Mouse (Mus musculus): ENCODE results near the gene Iqce.

Iqce gene

DNA sequence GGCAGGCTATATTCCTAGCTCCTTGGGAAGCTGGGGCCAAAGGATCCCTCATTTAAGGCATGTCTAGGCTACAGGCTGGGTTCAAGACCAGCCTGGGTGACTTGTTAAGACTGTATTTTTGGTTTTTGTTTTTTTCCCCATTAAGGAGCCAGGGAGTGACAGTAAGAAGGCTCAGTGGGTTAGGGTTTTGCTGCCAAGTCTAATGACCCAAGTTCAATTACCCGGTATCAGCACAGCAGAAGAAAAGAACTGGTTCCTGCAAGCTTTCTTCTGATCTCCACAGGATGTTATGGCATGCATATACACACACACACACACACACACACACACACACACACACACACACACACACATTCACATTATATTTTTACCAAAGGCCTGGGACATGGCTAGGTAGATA lies 41.8 kb downstream of the Iqce start:
- DNase-seq: no peak

DNA sequence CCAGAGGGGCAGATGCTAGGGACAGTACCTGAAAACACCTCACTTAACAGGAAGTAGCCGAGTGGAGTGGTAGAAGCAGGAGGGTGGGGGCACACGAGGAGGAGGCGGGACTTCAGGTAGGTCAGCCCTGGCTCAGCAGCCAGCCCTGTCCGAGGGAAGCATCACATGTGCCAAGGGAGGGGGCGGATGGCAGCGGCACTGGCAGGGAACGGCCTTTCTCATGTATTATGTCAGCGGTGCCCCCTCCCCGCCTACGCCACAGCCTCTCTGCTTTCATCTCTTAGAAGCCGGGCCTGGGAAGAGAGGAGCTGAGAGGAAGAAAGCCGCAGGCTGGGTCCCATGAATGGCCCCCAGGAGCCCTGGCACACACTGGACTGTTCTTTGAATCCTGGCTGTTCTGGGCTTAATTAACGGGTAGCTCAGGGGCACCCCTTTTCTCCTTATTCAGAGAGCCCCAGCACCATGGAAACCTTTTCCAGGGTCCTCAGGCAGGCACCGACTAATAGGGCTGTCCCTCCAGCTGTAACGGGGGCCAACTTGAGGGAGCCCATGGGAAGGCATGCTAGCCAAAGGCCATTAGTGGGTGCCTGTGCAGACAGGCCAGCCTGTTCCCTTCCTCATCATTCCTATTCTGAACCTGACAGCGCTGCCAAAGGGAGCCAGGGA lies 42.4 kb downstream of the Iqce start:
- peak; percentile 72 for DNase-seq

DNA sequence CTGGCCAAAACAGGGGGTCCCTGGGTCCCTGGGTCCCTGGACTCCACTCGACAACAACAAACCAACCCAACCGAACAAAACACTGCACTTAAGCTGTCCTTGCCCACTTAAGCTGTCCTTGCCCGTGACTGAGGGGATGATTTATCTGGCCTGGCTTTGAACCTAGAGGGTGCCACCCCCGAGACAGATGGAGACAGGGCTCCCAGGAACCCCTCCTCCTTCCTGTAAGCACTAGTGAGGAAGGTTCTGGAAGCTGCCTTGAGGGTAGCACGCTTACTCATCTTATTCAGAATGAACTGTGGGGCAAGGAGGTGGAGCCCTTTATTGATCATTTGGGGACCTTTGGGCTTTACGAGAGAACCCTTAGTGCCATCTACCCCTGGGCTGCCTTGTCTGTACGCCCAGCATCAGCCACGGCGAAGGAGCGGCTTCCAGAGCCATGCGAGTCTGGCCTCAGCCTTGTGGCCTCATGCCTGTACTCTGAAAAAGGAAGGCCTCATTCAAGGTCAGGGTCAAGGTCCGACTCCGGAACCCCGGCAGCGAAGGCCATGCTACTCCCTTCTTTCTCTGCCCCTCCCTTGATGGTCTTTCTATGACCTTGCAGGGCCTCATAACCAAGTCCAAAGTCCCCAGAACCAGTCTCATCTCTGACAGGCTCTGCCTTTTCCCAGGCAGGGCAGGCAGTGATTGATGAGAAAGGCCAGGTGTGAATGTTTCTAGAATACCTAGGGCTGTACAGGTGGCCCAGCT lies 47.9 kb downstream of the Iqce start:
- no peak for DNase-seq

DNA sequence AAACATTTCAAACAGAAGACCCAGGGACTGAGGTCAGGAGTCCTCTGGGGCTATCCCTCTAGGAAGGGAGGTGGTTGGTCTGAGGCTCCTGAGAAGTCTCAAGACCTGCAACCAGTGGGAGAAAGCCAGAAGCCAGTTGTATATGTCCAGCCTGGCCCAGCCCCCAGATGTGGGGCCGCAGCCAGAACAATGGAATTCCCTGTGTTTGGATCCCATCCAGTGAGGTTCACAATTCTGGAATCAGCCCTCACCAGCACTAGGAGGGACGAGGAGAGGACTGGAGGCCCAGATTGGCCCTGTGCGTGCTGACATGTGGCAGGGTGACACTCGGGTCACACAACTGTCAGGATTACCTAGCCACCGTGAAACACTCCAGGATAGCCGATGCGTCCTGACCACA lies 49.6 kb downstream of the Iqce start:
- DNase-seq: no peak

DNA sequence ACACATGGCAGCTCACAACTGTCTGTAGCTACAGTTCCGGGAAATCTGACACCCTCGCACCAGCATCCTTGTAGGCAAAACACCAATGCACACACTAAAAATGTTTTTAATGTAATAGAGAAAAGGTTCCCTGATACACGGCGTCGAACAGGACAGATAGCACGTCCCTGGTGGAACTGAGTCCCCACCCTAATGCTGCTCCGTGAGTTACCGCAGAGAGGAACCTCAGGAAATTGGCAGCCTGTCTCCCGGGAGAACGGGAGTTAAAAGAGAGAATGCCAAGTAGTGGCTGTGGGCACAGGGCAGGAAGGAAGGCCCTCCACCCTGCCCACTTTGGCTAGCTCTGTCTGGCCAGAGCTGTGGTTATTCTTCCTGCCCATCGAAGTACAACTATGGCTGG lies 50.9 kb downstream of the Iqce start:
- no peak for DNase-seq

DNA sequence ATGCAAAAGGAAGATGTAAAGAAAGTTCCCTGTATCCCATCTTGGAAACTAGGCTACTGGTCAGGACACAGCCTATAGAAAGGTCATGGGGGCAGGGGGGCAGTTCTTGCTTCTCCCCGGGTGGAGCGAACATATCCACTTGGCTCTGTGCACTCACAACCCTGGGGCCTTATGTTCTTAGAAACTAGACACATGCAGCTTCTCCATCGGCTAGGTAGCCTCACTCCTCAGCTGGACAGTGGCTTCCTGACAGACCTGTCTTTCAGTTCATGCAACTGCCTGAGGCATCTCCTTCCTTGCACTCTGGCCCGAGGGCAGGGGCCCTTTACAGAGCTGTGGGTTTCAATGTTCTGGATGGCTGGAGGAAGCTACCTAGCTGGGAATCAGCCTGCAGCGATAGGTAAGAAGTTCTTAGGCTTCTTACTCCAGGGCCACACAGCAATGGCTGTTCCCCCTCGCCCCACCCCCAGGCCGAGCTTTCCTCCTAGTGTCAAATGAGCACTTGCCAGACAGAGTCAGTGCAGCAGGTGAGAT lies 52.2 kb downstream of the Iqce start:
- DNase-seq: no peak

DNA sequence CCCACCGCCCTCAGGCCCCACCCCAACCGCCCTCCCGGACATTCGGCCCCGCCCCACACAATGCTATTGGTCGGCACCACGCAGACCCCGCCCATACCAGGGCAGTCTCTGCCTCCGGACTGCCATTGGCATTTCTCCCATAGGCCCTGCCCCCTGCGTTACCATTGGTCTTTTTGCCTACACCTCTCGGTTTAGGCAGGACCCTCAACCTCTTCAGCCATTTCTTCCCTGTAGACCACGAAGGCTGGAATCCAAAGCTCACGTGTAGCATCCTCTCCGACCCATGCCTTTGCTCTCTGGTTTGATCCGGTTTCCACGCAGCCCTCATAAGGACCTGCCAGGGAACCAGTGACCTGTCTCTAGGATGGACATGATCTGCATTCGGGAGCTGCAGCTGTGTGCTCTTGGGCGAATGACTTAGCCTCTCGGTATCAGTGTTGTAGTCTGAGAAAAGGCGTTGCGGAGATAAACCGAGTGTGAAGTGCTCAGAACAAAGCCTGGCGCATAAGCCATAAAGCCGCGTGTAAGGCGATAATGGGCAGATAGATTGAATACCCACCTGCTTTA lies 53.0 kb downstream of the Iqce start:
- peak; percentile 98 for DNase-seq

DNA sequence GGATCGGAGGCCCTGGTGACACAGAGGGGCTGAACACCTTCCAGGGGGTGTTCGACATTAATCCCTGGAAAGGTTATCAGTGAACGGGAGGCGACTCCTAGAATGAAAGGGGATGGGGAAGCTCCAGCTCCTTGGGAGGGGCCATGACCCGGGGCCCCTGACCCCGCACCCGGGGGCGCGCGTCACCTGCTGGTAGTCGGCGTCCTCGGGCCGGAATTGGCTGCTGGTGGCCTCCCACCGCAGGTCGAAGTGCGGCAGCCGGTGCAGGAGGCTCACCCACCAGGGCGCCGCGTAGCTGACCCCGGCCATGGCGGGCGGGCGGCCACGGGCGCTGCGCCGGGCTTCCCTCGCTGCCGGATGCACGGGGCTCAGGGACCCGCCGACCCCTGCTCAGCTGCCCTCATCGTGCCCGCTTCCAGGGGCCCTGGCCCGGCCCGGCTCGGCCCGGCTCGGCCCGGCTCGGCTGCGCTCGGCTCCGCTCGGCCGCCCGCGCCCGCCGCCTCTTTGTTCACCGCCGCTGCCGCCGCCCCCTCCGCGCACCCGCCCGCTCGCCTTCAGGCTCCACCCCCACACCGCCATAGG lies 53.6 kb downstream of the Iqce start, which contains the start of gene Ttyh3:
Ttyh3 (minus strand) TSS at position 513 of the 582 bp plus-strand sequence.
- DNase-seq: peak; percentile 48

DNA sequence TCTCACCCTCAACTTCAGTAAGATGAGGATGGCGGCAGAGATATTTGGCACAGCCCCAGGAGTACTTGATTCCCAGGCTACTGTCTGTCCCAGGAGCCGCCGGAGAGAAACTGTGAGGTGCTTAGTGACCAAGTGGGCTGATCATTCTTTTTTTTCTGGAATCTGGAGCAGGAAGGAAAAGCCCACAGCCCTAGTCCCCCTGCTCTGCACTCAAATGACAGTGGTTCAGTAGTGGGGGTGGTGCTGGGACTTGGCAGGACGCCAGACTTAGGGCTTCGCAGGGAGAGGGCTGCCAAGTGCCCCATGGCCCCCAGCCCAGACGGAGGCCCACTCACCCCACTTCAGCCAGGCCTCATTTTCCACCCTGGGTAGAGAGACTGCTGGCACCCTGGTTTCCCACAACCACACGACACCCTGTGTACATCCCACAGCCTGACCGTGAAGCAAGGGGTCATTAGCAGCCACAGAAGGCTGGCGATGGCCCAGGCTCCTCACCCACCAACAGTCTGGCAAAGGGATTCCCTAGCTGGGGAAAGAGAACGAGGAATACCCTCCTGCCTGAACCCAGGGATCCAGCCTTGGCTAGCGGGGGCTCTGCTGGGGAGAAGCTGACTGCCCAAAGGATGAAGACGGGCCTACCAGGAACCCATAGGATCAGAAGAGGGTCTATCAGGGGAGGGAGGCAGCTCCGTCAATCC lies 54.2 kb downstream of the Iqce start:
- peak; percentile 75 for DNase-seq

DNA sequence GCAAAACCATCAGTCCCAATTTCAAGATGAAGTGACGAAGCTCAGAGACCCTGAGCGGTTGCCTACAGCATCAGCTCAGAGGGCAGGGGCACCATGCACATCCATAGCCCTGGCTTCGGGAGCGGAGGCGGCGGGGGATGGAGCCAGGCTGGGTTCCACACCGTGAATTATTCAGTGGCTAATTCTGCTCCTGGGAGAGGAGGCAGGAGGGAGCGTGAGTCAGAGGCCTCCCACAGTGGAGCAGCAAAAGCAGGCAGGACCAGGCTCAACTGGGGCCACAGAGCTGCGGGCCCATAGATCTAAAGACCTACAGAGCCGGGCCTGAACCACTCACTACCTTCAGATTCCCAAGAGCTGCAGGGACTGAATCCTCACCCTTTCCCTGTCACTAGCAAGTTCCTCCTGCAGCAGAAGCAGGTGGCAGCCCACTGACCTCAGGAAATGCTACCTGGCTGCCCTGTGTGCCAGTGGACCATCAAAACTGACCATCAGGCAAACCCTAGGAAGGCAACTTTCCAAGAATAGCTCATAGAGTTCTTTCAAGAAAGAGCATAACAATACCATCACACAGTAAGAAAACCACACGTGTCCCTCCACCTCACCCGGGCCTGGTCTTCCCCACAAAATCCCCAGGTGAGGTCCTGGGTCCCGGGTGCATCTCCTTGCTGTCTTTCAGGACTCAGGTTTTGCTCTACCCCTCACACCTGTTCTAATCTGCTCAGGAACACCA lies 55.0 kb downstream of the Iqce start:
- no peak for DNase-seq

DNA sequence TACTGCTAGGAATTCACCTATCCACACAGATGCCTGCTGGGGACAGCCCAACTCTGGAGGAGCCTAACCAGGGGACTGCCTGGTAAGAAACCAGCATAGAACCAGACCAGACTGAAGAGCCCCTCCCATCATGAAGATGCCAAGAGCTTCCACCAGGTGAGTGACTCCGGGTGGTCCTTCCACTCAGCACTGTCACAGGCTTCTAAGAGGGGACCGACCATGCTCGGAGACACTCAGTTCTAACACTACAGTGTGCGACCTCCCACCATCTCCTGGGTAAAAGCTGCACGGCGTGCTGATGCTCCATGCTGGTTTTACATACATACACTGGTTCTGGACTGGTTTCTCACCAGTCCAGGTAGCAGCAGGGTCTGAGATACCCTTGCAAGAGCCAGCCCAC lies 56.0 kb downstream of the Iqce start:
- no peak for DNase-seq

DNA sequence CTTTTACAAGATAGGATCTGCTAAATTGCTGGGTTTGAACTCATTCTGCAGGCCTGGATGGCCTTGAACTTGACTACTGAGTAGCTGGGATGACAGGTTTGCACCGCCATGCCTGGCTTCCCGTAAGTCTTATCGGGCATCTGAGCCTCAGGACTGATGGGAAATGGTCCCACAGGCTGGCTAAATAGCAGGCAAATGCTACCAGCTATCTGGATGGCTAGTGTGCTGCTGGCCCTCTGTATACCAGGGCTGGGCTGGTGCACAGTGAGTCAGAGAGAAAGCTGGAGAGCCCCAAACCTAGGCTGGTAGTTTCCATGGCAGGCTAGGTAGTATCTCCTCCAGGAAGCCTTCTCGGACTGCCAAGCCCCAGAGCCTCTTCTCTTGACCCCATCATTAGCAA lies 56.7 kb downstream of the Iqce start:
- no peak for DNase-seq

DNA sequence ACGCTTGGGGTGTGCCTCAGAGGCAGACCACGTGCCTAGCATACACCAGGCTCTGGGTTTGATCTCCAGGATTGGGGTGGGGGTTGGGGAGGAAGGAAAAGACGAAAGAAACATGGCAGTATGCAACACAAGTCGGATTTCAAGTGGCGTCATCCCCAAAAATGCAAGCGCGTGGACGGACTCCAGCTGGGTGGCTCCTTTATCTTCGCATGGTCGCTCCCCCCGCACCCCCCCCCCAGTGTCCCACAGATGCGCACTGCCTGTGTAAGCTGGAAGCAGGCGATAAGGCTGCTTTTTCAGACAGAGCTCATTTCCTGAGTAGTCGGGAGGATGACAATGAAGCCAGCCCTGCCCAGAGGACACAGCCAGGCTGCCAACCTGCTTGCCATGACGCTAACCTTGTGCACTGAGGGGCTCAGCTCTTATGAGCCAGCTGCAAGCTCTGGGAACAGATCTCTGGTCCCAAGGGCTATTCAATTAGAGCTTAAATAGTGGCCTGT lies 57.4 kb downstream of the Iqce start:
- no peak for DNase-seq

DNA sequence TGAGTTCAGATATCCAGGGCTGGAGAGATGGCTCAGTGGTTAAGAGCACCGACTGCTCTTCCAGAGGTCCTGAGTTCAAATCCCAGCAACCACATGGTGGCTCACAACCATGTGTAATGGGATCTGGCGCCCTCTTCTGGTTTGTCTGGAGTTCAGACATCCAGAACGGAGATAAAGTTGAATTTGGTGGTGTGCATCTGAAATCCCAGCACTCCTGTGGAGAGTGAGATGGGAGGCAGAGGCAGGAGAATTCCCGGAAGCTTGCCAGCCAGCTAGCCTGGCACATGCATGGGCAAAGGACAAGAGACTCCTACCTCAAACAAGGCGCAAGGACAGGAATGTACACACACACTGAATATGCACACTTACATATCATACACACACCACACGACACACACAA lies 57.9 kb downstream of the Iqce start:
- DNase-seq: no peak

DNA sequence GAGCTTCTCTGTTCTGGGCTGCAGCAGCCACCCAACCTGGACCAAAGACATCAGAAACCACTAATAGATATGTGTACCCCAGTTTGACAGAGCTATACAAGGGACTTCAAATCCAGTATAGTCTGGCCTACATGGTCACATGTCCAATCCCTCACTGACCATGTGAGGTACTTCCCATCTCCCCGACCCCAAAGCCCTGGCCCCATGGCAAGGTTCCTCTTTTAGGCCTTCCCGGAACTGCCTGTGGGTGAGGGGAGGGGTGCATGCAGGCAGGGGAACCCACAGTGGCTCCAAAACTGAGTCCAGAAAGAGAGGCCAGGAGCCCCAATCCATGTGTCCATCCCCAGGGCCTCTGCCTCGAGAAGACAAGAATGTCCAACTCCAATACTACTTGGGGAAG lies 60.1 kb downstream of the Iqce start:
- no peak for DNase-seq

DNA sequence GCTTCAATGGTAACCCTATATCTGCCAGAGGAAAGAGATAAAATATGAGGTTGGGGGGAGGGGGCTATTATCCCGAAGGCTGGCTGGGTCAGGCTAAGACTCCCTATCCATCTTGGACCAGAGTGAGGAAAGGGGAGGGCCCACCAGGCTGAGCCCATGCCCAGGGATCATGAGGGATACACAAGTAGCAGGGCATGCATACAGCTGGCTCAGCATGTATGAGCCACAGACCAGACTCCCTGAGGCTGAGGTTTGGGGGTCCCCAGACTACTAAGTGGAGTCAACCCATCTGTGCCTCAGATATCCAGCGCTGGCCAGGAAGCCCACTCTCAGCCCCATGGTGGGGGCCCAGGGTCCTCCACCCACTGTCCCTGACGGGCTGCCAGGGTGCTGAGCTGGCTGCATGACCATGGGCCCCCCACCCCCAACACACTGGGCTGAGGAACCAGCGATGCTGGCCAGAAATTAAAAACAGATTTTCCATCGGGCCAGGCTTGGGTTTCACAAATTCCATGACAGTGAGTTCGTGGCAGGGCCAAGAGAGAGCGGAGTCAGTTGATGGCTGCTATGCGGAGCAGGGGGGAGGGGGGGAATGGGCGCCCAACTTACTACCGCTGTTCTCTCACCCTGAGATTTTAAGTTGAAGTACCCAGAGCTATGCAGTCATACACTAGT lies 60.8 kb downstream of the Iqce start:
- DNase-seq: no peak

DNA sequence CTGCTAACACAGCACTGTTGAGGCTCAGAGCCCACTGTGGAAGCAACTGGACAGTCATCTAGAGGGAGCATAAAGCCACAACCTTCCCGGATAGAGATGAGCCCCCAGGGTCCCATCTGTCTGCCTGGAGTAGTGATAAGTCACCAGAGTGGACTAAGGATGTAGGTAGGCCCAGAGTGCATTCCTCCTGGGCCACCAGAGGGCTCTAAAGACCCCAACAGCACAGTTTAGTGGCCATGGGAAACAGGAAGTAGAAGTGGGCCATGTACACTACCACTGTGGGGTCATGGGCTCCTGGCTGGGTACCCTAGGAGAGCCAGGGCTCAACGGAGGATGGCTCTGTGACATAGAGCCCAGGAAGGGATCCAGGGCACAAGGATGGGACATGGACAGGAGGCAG lies 61.4 kb downstream of the Iqce start:
- DNase-seq: no peak

DNA sequence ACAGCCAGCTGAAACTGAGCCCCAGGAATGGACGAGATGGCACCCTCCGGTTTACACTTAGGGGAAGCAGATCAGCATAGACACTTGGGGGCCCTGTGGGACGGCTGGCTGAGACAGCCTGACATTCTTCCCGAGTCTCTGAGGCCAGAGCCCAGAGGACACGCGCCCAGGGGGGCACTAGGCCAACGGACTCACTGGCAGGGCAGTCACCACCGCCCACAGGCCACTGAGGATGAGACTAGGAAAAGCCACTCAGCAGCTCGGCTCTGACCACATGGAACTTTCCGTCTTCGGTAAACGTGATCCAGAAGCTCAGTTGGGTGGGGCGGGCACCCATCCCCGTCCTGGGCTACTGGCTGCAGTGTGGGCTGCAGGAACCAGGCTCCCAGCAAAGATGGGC lies 62.3 kb downstream of the Iqce start:
- DNase-seq: no peak

DNA sequence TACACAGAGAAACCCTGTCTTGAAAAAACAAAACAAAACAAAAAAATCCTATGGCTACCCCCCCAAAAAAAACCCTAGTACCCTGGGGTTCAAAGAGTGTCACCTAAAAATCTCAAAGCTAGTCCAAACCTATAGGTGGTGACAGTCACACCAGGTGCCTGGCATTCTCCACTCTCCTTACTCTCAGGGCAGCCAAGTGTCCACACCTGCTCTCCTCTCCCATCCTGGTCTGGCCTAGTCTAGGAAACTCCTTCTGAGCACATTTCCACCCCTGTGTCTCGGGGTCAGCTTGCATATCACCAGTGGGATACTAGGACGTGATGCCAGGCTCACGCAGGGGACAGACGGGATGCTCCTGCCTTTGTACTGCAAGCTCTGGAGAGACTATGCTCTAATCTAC lies 62.9 kb downstream of the Iqce start:
- no peak for DNase-seq

DNA sequence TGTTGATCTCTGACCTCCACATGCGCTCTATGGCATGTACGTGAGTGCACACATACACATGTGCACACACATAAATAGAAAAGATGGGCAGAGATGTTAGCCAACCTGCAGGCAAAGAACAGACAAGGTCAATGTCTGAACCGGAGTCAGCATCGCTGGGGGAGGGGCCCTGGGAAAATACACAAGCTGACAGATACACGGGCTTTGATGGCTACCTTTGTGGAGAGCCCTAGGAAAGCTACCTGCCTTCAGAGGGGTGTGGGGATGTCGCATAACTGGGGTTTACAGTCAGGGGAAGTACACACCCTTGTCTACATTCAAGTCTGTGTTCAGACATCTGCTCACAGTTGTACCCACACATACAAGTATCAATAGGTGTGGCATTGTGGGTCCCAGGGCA lies 63.7 kb downstream of the Iqce start:
- no peak for DNase-seq

DNA sequence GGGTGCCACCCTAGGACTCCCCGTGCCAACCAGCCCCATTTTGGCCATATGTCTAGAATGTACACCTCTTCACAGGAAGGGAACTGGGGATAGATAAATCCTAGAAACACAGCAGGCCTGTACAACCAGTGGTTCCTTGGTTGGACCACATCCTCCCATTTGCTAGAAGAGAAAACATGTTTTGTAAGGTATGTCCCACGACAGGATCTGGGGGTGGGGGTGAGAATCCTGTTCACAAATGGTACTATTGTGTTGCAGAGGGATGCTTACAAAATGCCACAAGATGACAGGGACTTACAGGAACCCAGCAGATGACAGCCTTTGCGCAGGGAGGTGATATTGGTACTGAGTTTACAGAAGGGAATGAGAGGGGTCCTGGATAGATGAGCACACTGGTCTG lies 64.2 kb downstream of the Iqce start:
- DNase-seq: no peak

DNA sequence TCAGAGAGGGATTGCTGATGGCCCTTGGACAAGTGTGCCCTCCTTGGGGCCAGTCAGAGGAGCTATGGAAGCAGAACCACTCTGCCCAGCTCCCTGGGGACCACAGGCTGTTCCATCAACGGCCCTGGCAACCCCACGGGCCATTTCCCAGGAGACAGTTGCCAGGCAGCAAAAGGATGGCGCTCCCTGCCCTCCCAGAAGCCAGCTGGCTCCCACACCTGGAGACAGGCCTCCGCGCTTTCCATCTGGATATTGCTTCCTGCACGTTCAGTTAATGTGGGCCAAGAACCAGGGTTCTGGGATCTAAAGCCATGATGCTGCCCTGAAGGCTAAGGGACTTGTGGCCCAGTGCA lies 65.1 kb downstream of the Iqce start:
- DNase-seq: no peak
